Mouse (Mus musculus) hematopoietic stem cell, adult 5-6 weeks (primary cell): ENCODE data around the gene Gm11037. TPM values are rescaled to one million over a fixed set of nuclear protein-coding genes. Genes with fewer than 3 reads are reported as not detected.

ENCODE experiments used
- ATAC-seq, 2 experiments: fragments of 125-278 bp in 1 of 2; replicated peaks in 1 of 2; 2 replicates each; pipeline ENCODE4 v1.8.0; 2016 to 2017; ENCODE audit warnings: inconsistent platforms in 2 of 2, mild to moderate bottlenecking in 2 of 2, moderate number of reproducible peaks in 2 of 2, low read depth in 1 of 2, moderate TSS enrichment in 1 of 2; ENCODE audit not compliant: low FRiP score in 2 of 2, poor library complexity in 2 of 2, severe bottlenecking in 2 of 2, insufficient read depth in 1 of 2, low TSS enrichment in 1 of 2
- total RNA-seq: library from RNA; stranded (forward); fragments of 172-1452, 232-1000 nt; gene quantifications from 2 replicates; pipeline ENCODE4 v1.2.3, GENCODE M21; 2017

Gm11037 gene
- total RNA-seq, 1 experiment from 2014 or later: not detected

DNA sequence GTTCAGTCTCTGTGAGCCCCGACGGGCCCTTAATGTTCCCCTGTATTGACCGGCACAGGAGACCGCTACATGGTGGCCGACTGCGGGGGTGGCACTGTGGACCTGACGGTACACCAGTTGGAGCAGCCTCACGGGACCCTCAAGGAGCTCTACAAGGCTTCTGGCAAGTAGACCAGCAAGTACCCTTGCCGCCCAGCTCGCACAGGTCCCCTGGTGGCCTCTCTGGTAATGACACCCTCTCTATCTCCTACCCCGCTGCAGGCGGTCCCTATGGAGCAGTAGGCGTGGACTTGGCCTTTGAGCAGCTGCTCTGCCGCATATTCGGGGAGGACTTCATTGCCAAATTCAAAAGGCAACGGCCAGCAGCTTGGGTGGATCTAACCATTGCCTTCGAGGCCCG lies 9.3 kb downstream of the Gm11037 start:
- ATAC-seq: peak; percentile 65 to 79

DNA sequence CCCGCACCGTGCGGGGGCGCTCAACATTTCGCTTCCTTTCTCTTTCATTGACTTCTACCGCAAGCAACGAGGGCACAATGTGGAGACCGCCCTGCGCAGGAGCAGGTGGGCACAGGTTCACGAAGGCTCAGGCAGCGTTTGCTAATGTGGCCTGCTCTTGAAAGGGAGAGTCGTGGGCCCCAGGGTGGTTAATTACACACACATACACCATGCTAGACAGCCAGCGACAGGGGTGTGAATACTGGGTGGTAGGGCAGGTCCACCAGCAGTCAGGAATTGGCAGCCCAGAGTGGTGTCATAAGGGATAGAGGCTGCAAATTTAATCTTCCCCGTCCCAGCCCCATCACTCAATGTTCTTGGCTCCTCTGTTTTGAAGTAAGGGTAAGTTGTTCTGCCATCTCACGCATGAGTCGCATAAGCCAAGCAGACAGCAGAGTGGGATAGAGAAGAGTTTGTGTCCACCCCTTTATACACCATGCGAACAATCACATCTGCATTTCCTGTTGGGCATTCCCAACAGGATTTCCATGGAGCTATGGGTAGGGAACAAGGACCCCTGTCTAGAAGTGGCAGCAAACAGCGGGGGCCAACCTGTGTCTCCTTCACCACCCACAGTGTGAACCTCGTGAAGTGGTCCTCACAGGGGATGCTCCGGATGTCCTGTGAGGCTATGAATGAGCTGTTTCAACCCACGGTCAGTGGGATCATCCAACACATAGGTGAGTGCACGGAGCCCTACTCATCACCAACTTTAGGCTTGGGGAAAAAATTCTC lies 9.9 kb downstream of the Gm11037 start:
- ATAC-seq: no peak

DNA sequence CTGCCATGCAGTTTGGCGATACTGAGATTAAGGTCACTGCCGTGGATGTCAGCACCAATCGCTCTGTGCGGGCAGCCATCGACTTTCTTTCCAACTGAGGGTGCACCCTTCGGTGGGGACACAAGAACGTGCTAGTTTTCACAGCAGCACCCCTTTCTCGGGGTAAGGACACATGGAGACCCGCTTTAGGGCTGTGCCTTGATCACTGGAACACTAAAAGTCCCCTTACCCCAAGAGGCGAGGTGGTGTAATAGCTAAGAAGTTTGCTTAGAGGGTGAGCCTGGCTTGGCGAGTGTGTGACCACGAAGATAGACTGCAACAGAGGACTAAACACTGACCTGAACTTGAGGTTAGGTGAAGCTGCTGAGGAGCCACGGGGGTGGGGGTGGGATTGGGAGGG lies 11.8 kb downstream of the Gm11037 start:
- ATAC-seq: no peak

DNA sequence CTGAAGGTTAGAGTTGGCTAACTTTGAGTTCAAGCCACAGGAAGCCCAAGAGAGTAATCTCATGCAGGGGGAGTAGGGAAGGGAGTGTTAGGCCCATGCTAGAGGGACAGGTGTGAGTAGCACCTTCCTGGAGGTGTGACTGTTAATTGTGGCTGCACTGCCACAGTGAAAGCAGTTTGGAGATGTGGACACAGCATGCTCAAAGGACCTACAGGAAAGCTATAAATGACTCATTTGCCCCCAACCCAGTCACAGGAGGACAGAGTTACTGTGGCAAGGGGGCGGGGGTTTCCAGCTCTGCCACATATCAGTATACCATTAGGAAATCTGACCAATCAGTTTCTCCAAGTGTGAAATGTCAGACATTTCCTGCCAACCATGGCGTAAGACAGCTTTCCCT lies 12.2 kb downstream of the Gm11037 start:
- ATAC-seq: no peak

DNA sequence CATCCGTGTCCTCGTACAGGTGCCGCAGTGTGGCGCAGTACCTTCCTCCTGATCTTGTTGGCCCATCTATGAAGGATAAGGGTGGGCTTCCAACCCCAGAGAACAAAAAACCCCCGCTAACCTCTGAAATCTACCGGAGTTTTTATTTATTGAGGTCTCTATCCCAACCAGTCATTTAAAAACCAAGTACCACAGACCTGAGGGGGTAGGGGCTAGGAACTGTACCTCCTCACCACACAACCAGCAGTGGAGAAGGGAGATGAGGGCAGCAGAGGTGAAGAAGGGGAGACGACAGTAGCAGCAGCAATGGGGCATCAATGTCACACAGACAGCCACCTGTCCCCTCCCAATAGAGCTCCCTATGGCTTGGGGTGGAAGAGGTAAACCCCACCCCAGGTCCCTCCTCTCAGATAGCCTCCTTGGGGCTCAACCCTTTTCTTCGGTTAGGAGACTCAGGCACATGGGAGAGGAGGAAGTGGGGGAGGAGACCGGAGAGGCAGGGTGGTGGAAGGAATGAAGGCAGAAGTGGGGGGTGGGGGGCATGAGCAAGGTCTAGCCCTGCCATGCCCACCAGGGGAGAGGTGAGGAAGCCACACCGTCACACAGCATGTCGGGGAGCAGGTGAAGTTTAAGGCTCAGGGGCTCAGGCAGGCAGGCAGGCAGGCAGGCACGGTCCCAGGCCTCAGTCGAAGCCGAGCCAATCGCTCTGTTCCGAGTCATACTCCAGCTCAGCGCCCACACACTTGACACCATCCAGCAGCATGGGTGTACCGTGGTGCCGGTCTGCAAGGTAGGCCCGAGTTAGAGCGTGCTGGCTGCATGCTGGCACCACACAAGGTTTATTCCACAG lies 13.1 kb downstream of the Gm11037 start:
- ATAC-seq: no peak

DNA sequence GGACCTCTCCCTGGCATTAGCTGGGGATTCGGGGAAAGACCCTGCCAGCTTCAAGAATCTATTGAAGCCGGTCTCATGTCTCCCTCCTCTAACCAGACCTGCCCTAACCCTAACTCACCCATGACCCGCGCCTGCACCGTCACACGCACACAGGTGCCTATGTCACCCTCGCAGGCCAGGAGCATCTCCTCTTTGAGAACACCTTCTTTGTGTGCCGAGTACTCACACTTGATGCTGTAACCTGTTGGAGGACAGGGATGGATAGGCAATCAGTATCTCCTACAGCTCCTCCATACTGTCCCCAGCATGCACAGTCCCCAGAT lies 13.7 kb downstream of the Gm11037 start:
- ATAC-seq: no peak

DNA sequence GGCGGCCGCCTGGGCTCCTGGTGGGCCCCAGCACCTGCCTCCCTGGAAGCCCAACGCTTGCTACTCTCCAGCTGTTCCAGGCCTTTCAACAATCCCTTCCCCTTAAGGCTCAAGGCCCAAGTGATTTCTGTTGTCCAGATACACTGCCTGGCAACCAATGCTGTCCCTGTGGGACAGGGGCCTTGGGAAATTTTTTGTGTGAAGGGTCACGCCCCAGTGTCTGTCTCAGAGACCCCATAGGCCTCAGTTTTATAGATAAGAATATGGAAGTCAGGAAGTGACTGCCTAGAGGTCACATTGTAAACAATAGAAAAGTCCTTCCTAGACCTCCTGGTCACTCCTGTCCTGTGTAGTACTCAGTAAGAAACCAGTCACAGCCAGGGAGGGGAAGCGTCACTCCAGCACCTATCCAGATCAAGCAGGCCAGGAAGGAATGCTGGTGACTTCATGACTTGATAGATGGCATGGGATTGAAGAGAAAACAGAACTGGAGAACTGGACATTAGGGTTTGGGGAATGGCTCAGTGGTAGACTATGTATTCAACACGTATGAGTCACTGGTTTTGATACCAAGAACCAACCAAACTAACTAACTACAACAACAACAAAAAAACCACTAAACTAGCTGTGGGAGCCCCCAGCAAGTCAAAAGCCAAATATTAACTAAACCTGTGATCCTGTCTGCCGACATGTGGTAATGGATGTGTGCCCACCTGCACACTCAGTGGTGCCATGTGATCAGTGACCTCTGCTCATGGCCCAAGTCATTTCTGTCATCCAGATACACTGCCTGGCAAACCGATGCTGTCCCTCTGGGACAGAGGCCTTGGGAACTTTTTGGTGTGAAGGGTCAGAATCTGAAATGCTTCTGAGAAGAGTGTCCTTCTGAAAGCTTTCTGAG lies 15.3 kb downstream of the Gm11037 start:
- no peak for ATAC-seq

DNA sequence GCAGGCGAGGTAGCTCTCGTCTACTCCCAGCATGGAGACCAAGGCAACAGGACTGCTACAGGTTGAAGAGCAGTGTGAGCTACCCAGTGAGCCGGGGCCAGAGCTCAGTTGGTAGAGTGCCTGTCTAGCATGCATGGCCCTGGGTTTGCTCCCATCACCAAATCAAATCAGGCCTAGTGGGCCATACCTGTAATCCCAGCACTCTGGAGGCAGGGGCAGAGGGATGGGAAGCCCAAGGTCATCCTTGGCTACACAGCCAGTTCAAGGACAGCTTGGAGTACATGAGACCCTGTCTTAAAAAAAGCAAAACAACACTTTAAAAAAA lies 15.9 kb downstream of the Gm11037 start:
- ATAC-seq: no peak

DNA sequence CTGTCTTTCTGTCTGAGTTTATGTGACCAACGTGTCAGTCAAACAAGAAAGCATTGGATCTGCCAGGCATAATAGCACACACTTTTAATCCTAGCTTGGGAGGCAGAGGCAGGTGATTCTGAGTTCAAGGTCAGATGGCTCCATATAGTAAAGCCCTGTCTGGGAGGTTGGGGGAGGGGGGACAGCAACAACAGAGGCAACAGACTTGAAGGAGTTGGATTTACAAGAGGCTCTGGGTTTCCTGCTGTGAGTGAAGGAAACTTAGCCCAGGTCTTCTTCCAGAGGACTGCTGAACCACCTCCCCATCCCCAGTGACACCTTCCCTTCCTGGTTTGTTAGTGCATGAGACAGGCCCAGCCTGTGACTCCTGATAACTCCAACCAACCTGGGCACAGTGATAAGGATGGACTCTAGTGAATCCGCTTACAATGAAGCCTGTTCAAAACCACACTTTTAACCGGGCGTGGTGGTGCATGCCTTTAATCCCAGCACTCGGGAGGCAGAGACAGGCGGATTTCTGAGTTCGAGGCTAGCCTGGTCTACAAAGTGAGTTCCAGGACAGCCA lies 19.0 kb downstream of the Gm11037 start:
- ATAC-seq: no peak

DNA sequence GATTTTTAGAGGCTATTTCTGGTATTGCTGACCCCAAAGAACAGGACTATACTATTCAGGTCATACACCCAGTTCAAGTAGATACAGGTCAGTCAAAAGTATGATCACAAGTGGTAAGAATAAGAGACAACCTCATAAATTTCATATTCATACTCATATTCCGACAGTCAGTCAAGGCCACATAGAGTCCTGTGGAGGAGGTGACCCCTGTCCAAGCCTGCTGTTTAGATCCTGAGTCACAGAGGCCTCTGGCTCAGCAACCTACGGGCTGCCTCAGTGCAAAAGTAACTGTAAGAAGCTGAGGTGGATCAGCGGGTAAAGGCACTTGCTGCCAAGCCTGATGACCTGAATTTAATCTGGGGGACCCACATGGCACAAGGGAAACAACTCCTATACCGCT lies 20.7 kb downstream of the Gm11037 start:
- ATAC-seq: no peak

DNA sequence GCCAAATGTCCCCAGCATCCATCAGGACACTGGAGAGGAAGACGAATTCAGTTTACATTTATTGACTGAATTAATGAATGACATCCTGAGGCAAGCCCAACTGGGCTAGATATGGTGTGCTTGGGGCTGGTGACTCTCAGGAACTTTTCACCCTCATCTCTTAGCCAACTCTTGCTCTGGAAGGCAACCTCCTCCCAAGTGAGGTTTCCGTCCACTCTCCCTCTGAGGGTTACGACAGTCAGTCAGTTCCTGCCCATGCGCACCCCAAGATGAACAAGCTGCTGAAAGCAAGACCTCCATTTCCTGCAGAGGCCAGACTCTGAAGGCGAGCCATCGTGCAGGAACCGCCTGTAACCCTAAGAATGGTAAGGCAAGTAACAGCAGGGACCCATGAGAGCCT lies 23.7 kb downstream of the Gm11037 start:
- ATAC-seq: no peak

DNA sequence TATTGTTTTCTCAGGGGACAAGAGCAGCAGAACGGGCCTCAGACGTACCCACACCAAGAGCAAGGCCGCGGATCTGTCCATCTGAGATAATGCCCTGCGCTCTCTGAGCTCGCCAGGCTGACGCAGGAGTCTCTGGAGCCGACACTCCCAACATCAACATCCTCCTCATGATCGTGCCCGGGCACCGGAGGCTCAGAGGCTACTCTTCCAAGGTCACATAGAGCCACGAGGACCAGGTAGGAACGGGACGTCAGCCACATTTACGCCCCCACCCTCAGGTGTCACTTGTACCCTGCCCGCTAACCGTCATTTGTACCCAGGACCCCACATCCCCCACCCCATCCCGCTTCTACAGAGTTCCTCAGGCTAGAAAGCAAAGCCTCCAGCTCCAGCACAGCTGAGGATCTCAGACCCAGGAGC lies 26.2 kb downstream of the Gm11037 start:
- ATAC-seq: no peak; a peak in 1 of 4 replicates

DNA sequence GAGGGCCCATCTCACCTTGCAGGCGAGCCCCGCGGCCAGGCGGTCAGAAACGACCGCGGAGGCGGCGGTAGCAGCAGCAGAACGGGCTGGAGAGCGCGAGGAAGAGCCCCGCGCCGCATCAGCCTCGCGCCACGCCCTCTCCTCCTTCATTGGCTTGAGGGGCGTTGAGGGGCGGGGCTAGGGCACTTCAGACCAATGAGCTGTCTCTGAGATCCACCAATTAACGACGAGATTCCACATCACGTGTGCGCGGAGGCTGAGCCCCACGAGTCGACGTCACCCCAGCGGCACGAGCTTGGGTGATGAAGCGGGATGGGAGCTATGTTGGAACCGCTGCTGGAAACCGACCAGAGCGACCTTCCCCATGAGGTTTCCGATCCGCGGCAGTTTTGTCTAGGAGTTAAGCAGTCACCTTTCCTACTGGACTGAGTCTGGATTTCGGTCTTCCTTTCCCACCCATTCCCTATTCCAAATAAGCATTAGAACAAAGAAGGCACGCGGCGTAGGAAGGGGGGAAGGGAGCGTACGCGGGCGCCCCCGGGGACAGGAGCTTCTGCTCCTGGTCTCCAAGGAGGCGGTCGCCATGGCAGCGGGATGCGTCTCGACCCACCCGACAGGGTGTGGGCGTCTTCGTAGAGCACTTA lies 26.8 kb downstream of the Gm11037 start, which contains the start of gene 1700037H04Rik:
Gene 1700037H04Rik, minus strand, starts transcription at position 144 of the 644 bp plus-strand sequence.
- ATAC-seq: peak; percentile 51 to 97

DNA sequence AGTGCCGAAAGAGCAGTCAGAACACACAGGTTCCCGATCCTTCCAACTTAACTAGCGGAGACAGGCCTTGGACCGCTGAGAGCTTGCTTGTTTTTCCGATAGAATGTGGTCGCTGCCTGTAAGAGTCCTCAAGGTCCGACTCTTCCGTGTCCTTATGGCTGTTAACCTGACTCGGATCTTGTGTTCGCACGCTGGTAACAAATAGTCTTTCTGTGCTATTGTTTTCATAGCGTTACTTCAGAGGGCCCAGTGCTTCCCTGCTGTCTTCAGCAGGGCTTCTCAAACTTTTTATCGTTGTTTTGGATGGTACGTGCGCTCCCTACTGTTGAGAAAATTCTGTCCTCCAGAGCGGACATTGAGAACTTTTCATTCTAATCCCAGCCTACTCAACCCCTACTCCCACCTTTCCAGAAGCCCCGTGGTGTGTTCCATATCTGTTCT lies 27.4 kb downstream of the Gm11037 start:
- ATAC-seq: no peak

DNA sequence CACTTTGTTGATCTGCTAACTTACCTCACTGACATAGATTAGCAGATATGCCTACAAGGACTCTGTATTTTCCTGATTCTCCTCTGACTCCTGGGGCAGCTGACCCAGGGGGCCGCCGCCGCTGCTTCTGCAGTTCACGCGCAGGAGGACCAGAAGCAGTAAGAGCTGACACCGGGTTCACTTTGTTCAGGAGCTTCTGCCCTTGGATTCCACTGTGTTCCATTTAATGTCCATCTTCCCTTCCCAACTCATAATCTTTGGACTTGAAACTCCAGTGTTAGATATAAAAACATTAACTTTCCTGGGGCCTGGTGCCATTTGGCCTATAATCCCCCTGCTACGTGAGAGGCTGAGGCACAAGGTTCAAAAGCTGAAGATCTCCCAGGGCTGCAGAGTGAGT lies 30.6 kb downstream of the Gm11037 start:
- ATAC-seq: no peak

DNA sequence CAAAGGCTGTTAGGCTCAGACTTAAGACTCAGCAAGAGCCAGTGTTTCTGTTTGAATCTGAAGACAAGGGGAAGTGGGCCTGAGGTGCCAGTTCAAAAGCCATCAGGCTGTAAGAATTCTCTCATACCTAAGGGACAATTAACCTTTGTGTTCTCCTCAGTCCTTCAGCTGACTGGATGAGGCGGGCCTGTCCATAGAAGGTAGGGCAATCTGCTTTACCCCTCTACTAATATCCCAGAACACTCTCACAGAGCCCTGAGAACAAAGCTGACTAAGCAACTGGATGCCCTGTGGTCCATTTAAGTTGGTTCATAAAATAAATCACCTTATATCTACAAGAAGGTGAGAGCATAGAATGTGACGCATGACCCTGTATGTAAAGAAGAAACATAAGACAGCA lies 32.9 kb downstream of the Gm11037 start:
- no peak for ATAC-seq

DNA sequence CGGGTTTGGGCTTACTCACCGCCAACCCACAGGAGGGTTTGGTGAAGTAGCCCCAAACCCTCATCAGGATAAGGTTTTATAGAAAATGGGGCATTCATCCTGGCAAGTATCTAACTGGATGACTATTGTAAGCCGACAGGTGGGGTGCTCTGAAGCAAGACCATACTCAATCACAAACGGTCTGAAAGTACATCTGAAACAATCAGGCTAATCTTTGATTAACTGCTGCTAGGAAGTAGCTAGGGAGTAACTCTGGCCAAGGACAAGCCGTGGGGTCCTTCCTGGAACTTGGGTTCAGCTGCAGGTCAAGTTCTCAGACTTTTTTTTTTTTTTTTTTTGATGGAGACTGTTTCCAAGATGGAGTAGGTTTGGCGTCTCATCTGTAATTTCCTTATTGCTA lies 34.7 kb downstream of the Gm11037 start:
- no peak for ATAC-seq
